Mouse (Mus musculus) MEL (cell line): Measurements from ENCODE around the gene Gm19345.
A peak's percentile ranks its signal among the peaks of the same experiment; 100 is the strongest.

Experiments used
- CTCF ChIP-seq, 3 experiments: IDR thresholded peaks in 2 of 3; conservative IDR thresholded peaks in 1 of 3; 2 replicates each; pipeline ENCODE4 v1.5.1; 2011 to 2012; ENCODE audit warnings: low read length in 3 of 3, low read depth in 2 of 3, mild to moderate bottlenecking in 2 of 3, improper control_type of control experiment in 1 of 3, inconsistent platforms in 1 of 3, mixed read lengths in 1 of 3, moderate library complexity in 1 of 3; ENCODE audit not compliant: control insufficient read depth in 1 of 3, insufficient read depth in 1 of 3, poor library complexity in 1 of 3, severe bottlenecking in 1 of 3
- E2F4 ChIP-seq: IDR thresholded peaks from 2 replicates; pipeline ENCODE4 v1.6.1; 2011; ENCODE audit warnings: low read depth, low read length, improper control_type of control experiment, borderline replicate concordance
- GATA1 ChIP-seq: IDR thresholded peaks from 2 replicates; pipeline ENCODE4 v1.6.1; 2011; ENCODE audit warnings: low read depth, low read length, improper control_type of control experiment
- HCFC1 ChIP-seq: IDR thresholded peaks from 2 replicates; pipeline ENCODE4 v1.6.1; 2012; ENCODE audit warnings: low read depth, mild to moderate bottlenecking, inconsistent platforms, low read length, improper control_type of control experiment, moderate library complexity
- JUND ChIP-seq: IDR thresholded peaks from 2 replicates; pipeline ENCODE4 v1.6.1; 2011; ENCODE audit warnings: low read depth, mild to moderate bottlenecking, improper control_type of control experiment, low read length
- MAFK ChIP-seq: IDR thresholded peaks from 2 replicates; pipeline ENCODE4 v1.6.1; 2011; ENCODE audit warnings: low read depth, mild to moderate bottlenecking, low read length, improper control_type of control experiment, borderline replicate concordance
- MAZ ChIP-seq: IDR thresholded peaks from 2 replicates; pipeline ENCODE4 v1.6.1; 2012; ENCODE audit warnings: low read depth, mild to moderate bottlenecking, inconsistent platforms, low read length, improper control_type of control experiment
- MEF2A ChIP-seq: IDR thresholded peaks from 2 replicates; pipeline ENCODE4 v1.6.1; 2014; ENCODE audit warnings: low read depth, mild to moderate bottlenecking, inconsistent platforms, low read length, improper control_type of control experiment; ENCODE audit not compliant: poor library complexity, insufficient replicate concordance, severe bottlenecking; ENCODE audit errors: extremely low read depth
- MYC ChIP-seq: IDR thresholded peaks from 2 replicates; pipeline ENCODE4 v1.6.1; 2011; ENCODE audit warnings: low read depth, mild to moderate bottlenecking, low read length, improper control_type of control experiment, moderate library complexity
- NELFE ChIP-seq: IDR thresholded peaks from 2 replicates; pipeline ENCODE4 v1.6.1; 2011; ENCODE audit warnings: low read depth, low read length, improper control_type of control experiment
- POLR2A ChIP-seq, 2 experiments: IDR thresholded peaks; 2 replicates each; pipeline ENCODE4 v1.6.1; 2011 to 2012; ENCODE audit warnings: low read length in 2 of 2, mild to moderate bottlenecking in 2 of 2, control low read depth in 1 of 2, improper control_type of control experiment in 1 of 2, low read depth in 1 of 2, moderate library complexity in 1 of 2; ENCODE audit not compliant: control insufficient read depth in 1 of 2, insufficient read depth in 1 of 2, poor library complexity in 1 of 2
- USF1 ChIP-seq: IDR thresholded peaks from 2 replicates; pipeline ENCODE4 v1.6.1; 2014; ENCODE audit warnings: low read depth, mild to moderate bottlenecking, inconsistent platforms, low read length, improper control_type of control experiment, moderate library complexity
- USF2 ChIP-seq, 2 experiments: IDR thresholded peaks; 2 replicates each; pipeline ENCODE4 v1.6.1; 2011 to 2012; ENCODE audit warnings: improper control_type of control experiment in 2 of 2, low read length in 2 of 2, borderline replicate concordance in 1 of 2, inconsistent platforms in 1 of 2, low read depth in 1 of 2, mild to moderate bottlenecking in 1 of 2; ENCODE audit not compliant: insufficient read depth in 1 of 2

GRCm38 (mm10) chr7:19824182-19824973 is 27.4 kb upstream of the Gm19345 start:
- TF ChIP-seq MAFK (no peak), CTCF (IDR thresholded peaks at IDR 0.05 in 2 of 3, conservative IDR thresholded peaks at IDR 0.05 in 1 of 3; ENCODE audit: control insufficient read depth in 1 of 3, insufficient read depth in 1 of 3, low read depth in 2 of 3, low read length in 3 of 3, poor library complexity in 1 of 3, severe bottlenecking in 1 of 3) (no peak), USF2 (IDR thresholded peaks at IDR 0.05; ENCODE audit: borderline replicate concordance in 1 of 2, insufficient read depth in 1 of 2, low read depth in 1 of 2, low read length in 2 of 2) (no peak), HCFC1 (0 out of 2 replicates have a peak, but pooled peaks have one; percentile 45), POLR2A (IDR thresholded peaks at IDR 0.05; ENCODE audit: control insufficient read depth in 1 of 2, insufficient read depth in 1 of 2, low read depth in 1 of 2, low read length in 2 of 2, poor library complexity in 1 of 2) (peak in 1 of 2 experiments; percentile 39; a peak in 1 of 4 replicates), GATA1 (no peak), MYC (no peak), MAZ (peak; percentile 89), E2F4 (no peak), JUND (peak; percentile 18; the same call in 1 of the 2 replicates), USF1 (no peak), MEF2A (no peak), NELFE (peak; percentile 52; the same call in 1 of the 2 replicates)
